Mouse (Mus musculus) cerebellum, postnatal 10 days (tissue): ENCODE measurements at regions not wholly inside any gene's neighbourhood (a gene's known extent, or its start where the extent isn't known, plus 50 kb on each side); places are given as distances from the start of the nearest gene placed in this dataset.

Experiments used
- DNase-seq, 2 experiments: peaks; one replicate each; pipeline ENCODE4 v3.0.0; 2021; ENCODE audit warnings: mixed read lengths in 2 of 2

GRCm38 (mm10) chr6:111883946-111884345 is 389.6 kb upstream of the Lmcd1 start:
- no peak for DNase-seq

GRCm38 (mm10) chr6:111911997-111912396 is 361.6 kb upstream of the Lmcd1 start:
- DNase-seq: peak; percentile 17 to 38

GRCm38 (mm10) chr6:111913771-111914405 is 359.7 kb upstream of the Lmcd1 start:
- DNase-seq: no peak

GRCm38 (mm10) chr6:111917248-111917721 is 356.3 kb upstream of the Lmcd1 start:
- DNase-seq: no peak

GRCm38 (mm10) chr6:111917868-111918597 is 355.5 kb upstream of the Lmcd1 start:
- no peak for DNase-seq

GRCm38 (mm10) chr6:111932596-111932995 is 341.0 kb upstream of the Lmcd1 start:
- DNase-seq: peak; percentile 12 to 29

GRCm38 (mm10) chr6:111954401-111954800 is 319.2 kb upstream of the Lmcd1 start:
- DNase-seq: no peak

- DNase-seq: peak; percentile 12 to 15
Observed at GRCm38 (mm10) chr6:111965766-111966165, 307.8 kb upstream of the Lmcd1 start.

GRCm38 (mm10) chr6:111985452-111985851 is 288.1 kb upstream of the Lmcd1 start:
- peak; percentile 5 to 21 for DNase-seq

- peak in 1 of 2 experiments; percentile 3 for DNase-seq
Observed at GRCm38 (mm10) chr6:111995823-111996222, 277.7 kb upstream of the Lmcd1 start.

GRCm38 (mm10) chr6:112003784-112004471 is 269.6 kb upstream of the Lmcd1 start:
- no peak for DNase-seq

- DNase-seq: peak in 1 of 2 experiments; percentile 8
Observed at GRCm38 (mm10) chr6:112026261-112027205, 247.0 kb upstream of the Lmcd1 start.

- peak; percentile 84 to 92 for DNase-seq
Observed at GRCm38 (mm10) chr6:112050548-112051184, 222.9 kb upstream of the Lmcd1 start.

GRCm38 (mm10) chr6:112052193-112052592 is 221.4 kb upstream of the Lmcd1 start:
- no peak for DNase-seq

- no peak for DNase-seq
Observed at GRCm38 (mm10) chr6:112057895-112058294, 215.7 kb upstream of the Lmcd1 start.

GRCm38 (mm10) chr6:112062956-112063355 is 210.6 kb upstream of the Lmcd1 start:
- DNase-seq: peak; percentile 21 to 49

- no peak for DNase-seq
Observed at GRCm38 (mm10) chr6:112090597-112090996, 183.0 kb upstream of the Lmcd1 start.

- DNase-seq: peak; percentile 79 to 83
Observed at GRCm38 (mm10) chr6:112091125-112091763, 182.3 kb upstream of the Lmcd1 start.

GRCm38 (mm10) chr6:112093300-112093699 is 180.3 kb upstream of the Lmcd1 start:
- DNase-seq: peak; percentile 43 to 44

GRCm38 (mm10) chr6:112097699-112098098 is 175.9 kb upstream of the Lmcd1 start:
- DNase-seq: no peak

- peak; percentile 69 to 83 for DNase-seq
Observed at GRCm38 (mm10) chr6:112108651-112109050, 164.9 kb upstream of the Lmcd1 start.
